Mouse (Mus musculus) cerebellum, postnatal 10 days (tissue): Measurements from ENCODE around the gene Rftn1.

Source experiments
- DNase-seq, 2 experiments: peaks; one replicate each; pipeline ENCODE4 v3.0.0; 2021; ENCODE audit warnings: mixed read lengths in 2 of 2

The Rftn1 gene

GRCm38 (mm10) chr17:50201828-50202445, 11.5 kb upstream of the Rftn1 start:
- DNase-seq: peak in 1 of 2 experiments; percentile 15

- peak; percentile 92 to 94 for DNase-seq
These were observed 8.8 kb upstream of the Rftn1 start for GRCm38 (mm10) chr17:50199075-50199850.

GRCm38 (mm10) chr17:50197572-50197971, 7.1 kb upstream of the Rftn1 start:
- DNase-seq: no peak

GRCm38 (mm10) chr17:50196005-50196672, 5.7 kb upstream of the Rftn1 start:
- peak in 1 of 2 experiments; percentile 42 for DNase-seq

GRCm38 (mm10) chr17:50195399-50195798, 4.9 kb upstream of the Rftn1 start:
- DNase-seq: no peak

GRCm38 (mm10) chr17:50194541-50194940, 4.1 kb upstream of the Rftn1 start:
- no peak for DNase-seq

GRCm38 (mm10) chr17:50193653-50194052, 3.2 kb upstream of the Rftn1 start:
- DNase-seq: peak in 1 of 2 experiments; percentile 34

- DNase-seq: no peak
These were observed 2.0 kb upstream of the Rftn1 start for GRCm38 (mm10) chr17:50192376-50192940.

- DNase-seq: no peak
These were observed 964 bp upstream of the Rftn1 start for GRCm38 (mm10) chr17:50191318-50191957.

- peak; percentile 82 to 87 for DNase-seq
These were observed 977 bp downstream of the Rftn1 start for GRCm38 (mm10) chr17:50189381-50190012.

GRCm38 (mm10) chr17:50188662-50189345, 1.7 kb downstream of the Rftn1 start:
- DNase-seq: no peak

- DNase-seq: no peak
These were observed 4.9 kb downstream of the Rftn1 start for GRCm38 (mm10) chr17:50185616-50186015.

GRCm38 (mm10) chr17:50185083-50185482, 5.4 kb downstream of the Rftn1 start:
- no peak for DNase-seq

GRCm38 (mm10) chr17:50184217-50185038, 6.0 kb downstream of the Rftn1 start:
- peak; percentile 69 to 72 for DNase-seq

- DNase-seq: no peak
These were observed 7.2 kb downstream of the Rftn1 start for GRCm38 (mm10) chr17:50183300-50183699.

GRCm38 (mm10) chr17:50182542-50182951, 7.9 kb downstream of the Rftn1 start:
- DNase-seq: peak; percentile 62 to 73

GRCm38 (mm10) chr17:50180899-50181570, 9.4 kb downstream of the Rftn1 start:
- DNase-seq: no peak

GRCm38 (mm10) chr17:50173776-50174175, 16.7 kb downstream of the Rftn1 start:
- DNase-seq: no peak

GRCm38 (mm10) chr17:50173368-50173767, 17.1 kb downstream of the Rftn1 start:
- no peak for DNase-seq

- DNase-seq: no peak
These were observed 17.7 kb downstream of the Rftn1 start for GRCm38 (mm10) chr17:50172795-50173194.
